Mouse (Mus musculus) activated CD4-positive, CD25-positive, alpha-beta regulatory T cell, adult 4 months (primary cell): ENCODE measurements around the gene Rassf10. TPM values are rescaled to one million over a fixed set of nuclear protein-coding genes. Genes with fewer than 3 reads are reported as not detected.
"Not testable (repeated sequence)": the region's sequence is repeated elsewhere in the genome, so short reads cannot be mapped to it uniquely, and the experiment has no call there.

Experiments
- ATAC-seq: one replicate; pipeline ENCODE4 v1.8.0; 2017
- polyA plus RNA-seq, 2 experiments: library from polyadenylated mRNA; unstranded; fragments of 100-300 nt; shearing (Covaris generic); gene quantifications; one replicate each; pipeline ENCODE4 v1.2.1; 2017

Gene Rassf10
- not detected for polyA plus RNA-seq

GRCm38 (mm10) chr7:112953777-112954291 is at the start of gene Rassf10:
TSS of gene Rassf10 (plus strand) at chr7:112953962.
- no peak for ATAC-seq

DNA sequence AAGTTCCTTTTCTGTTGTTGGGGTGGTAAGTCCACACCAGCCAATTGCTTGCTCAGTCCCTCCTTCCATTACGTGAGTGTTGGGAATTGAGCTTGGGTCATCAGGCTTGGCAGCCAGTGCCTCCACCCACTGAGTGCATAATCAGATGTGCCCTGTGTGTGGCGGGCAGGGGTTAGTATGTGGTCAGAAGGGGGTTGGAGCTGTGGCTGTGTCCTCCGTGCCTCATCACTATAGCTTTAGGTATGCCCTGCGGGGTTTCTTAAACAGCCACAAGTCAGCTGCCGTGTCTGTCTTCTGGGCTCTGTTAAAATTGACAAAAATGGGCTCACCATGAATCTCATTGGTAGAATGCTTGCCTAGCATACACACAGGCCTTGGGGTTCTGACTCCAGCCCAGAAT is 46.9 kb upstream of the Rassf10 start:
- ATAC-seq, result no peak

DNA sequence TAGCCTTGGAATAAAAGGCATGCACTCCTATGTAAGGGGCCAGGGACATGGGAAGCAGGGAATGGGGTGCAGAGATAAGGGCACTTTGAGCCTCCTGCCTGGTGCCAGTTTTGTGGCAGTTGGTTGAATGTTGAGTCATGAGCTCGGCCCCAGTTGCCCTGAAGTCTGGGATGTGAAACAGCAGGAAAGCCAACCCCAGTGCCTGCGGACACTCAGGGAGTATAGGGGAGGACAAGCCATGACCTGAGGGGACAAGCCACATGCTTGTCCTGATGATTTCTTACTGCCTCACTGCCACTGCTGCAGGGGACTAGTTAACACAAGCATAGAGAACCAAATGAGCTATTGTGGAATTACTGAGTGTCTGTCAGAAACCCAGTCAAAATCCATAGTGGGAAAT is 46.3 kb upstream of the Rassf10 start:
- no peak for ATAC-seq

- no peak for ATAC-seq
Measured at GRCm38 (mm10) chr7:112909164-112909563, 44.6 kb upstream of the Rassf10 start.

GRCm38 (mm10) chr7:112912969-112913368 is 40.8 kb upstream of the Rassf10 start:
- ATAC-seq, result no peak

- no peak for ATAC-seq
Measured at GRCm38 (mm10) chr7:112915571-112915970, 38.2 kb upstream of the Rassf10 start.

DNA sequence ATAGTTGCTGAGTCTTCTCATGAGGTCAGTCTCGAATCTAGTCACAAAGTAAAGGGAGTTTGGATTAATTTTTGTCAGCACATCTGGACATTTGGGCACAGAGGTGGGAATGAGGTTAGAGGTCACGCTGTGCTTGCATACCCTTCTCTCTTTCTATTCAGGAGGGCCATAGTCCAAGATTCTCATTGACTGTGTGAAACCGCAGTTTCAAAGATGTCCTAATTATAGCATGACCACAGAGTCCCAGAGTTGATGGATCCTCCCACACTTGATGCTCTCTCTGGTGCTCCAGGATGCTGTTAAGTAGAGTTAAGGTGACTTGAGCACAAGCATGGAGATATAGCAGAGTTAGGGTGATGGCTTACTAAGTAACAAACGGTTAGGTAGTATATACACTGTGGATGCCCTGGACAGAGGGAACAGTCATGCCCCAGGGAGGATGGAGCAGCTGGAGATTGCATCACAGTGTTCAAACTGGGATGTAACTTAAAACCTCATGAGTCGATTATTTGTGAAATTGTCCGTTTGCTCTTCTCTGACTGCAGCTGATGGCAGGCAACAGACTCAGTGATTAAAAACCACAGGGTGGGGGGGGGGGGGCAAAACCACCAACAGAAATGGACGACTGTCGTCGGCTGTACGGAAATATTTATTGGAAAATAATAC is 36.0 kb upstream of the Rassf10 start:
- ATAC-seq, result no peak

DNA sequence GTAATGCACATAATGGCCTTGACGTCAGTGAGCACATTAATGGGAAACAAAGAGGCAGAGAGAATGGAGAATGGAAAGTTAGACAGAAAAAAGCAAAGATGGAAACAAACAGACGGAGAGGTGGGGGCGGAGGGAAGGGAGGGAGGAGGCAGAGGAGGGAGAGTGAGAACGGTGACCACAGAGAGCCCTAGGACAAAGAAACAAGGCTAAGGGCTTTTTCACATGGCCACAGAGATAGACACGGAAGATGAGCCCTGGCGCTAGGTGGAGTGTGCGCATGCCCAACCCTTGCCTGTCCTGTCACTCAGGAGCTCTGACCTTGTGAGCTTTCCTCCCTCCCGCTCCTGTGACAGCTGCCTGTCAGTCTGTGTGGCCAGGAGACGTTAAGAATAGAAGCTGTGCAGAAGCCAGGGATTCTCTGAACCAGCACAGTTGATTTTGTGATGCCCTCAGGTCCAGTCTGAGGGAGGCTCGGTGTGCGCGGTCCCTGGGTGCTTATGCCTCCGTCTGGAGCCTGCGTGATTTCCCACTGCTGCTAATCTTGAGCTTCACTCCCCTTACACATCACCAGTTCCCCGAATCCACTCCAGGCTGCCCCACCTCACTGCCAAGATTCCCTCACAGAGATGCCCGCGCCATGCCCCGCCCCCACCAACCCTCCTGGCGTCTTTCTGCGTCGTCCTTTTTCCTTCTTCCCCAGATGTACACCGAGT is 35.3 kb upstream of the Rassf10 start:
- peak; percentile 49 for ATAC-seq

DNA sequence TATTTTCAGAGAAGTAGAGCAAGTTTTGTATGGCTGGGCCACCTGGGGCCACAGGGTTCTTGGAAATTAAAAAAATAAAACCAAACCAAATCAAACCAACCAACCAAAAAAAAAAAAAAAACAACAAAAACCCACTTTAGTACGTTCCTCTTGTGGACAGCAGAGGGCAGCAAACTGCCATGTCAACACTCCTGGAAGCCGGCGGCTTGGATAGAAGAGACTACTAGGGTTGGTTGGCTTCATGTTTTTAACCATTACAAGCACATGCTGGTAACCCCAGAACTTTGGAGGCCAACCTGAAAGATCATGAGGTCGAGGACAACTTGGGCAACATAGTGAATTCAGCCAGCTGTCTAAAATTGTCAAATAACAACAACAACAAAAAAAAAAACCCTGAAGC is 33.9 kb upstream of the Rassf10 start:
- no peak for ATAC-seq

DNA sequence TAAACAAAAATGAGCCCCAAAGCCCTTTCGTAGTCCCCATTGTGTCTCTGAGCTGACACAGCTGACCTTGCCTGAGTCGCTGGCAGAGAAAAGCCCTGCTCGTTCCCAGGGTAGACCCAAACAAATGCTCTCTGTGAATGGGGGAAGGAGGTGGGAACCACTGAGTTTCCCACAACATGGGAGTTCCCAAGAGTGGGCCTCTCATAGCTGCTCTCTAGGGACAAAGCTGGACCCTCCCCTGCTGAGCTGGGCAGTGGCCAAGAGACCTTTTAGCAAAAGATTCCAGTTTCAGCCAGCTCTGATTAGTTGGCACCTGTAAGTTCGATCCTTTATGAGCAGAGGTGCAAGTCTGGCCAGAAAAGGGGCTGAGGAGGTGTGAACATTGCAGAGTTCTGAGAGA is 31.0 kb upstream of the Rassf10 start:
- no peak for ATAC-seq

GRCm38 (mm10) chr7:112923712-112924111 is 30.1 kb upstream of the Rassf10 start:
- ATAC-seq, result no peak

- no peak for ATAC-seq
Measured at GRCm38 (mm10) chr7:112930669-112931068, 23.1 kb upstream of the Rassf10 start.

- not testable (repeated sequence) for ATAC-seq
Measured at GRCm38 (mm10) chr7:112935876-112936275, 17.9 kb upstream of the Rassf10 start.

DNA sequence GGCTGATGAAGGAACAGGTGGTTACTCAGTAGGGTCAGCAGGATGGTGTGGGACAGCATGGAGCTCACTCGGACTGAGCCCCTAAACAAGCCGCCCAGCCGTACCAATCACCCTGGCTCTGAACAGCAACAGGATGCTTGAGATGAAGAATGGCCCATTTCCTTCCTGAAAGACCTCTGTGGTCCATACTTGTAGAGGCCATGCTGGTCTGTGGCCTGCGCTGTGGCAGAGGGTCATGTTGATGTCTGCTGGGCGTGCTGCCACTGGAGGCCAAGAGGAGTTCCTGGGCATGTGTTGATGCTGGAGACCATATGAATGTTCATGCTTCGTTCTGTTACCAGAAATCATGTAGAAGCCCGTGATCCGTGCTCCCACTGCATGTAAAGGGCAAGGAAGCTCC is 16.7 kb upstream of the Rassf10 start:
- no peak for ATAC-seq

DNA sequence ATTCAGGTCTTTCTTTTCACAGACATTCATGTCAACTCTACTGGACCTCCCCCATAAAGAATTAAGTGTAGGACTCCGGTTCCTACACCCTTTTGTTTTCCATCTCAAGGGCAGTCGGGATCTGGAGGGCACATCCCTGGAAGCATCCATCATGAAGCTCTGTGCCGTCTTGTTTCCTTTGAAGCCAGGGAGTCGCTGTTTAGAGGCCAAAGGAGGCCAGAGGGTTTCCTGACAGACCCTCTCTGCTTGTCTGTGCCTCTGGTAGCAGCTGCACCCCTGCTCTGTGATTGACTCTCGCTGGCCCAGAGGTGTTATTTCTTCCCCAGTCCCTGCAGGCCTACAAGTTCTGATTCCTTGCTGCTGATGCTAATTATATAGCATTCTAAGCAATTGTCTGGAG is 14.8 kb upstream of the Rassf10 start:
- ATAC-seq, result no peak

DNA sequence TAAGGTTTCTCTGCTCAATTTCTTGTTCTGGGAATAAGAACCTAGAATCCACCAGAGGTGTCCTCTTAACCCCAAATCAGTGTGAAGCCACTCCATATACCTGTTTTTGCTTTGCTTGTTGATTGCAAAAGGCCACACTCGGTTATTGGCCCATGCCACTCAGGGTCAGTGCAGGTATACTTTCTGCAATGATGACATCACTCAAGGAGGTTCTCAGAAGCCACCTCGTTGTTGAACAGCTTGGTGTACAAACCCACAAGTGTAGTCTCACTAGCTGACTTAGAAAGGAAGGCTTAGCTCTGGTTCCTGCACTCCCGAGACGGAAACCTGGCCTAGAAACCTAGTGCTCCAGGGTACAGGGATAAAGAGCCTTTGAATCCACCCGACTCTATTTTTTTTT is 11.2 kb upstream of the Rassf10 start:
- ATAC-seq, result no peak

DNA sequence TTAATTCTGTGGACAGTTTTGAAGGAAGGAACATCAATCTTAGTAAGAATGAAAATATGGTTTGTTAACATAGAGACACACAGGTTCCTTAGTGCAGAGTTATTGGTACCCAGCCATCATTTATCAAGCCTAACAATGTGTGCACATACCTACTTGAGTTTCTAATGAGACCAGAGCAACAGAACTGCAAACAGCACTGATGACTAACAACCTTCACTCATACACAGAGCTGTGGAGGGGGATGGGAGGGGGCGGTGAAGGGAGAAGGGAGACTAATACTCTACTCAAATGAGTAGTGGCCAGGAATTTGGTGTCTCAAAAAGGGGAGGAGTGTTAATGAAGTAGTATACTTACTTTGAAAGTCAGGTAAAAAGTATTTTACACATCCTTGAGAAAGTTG is 10.7 kb upstream of the Rassf10 start:
- ATAC-seq, result no peak

DNA sequence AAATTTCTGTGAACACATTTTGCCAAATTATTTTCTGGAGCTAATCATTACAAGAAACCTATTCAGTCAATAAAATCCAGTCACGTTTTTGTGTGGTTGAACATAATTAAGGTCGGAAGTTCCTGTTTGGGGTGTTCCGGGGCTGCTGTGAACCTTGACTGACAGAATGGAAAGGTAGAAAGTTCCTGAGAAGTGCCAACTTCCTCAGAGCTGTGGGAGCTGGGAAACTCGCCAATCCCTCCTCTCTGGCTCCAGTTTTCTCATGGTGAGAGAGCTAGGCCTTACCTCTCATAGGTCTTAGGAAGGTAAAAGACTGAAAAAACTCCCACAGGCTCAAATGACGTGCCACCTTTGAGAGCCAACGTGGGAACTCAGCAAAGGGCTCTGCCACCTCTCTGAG is 7.1 kb upstream of the Rassf10 start:
- ATAC-seq, result no peak

GRCm38 (mm10) chr7:112954351-112955102 is 765 bp downstream of the Rassf10 start:
- ATAC-seq, result no peak

- ATAC-seq, result no peak
Measured at GRCm38 (mm10) chr7:112955103-112955827, 1.5 kb downstream of the Rassf10 start.

- no peak for ATAC-seq
Measured at GRCm38 (mm10) chr7:112955955-112956354, 2.2 kb downstream of the Rassf10 start.

DNA sequence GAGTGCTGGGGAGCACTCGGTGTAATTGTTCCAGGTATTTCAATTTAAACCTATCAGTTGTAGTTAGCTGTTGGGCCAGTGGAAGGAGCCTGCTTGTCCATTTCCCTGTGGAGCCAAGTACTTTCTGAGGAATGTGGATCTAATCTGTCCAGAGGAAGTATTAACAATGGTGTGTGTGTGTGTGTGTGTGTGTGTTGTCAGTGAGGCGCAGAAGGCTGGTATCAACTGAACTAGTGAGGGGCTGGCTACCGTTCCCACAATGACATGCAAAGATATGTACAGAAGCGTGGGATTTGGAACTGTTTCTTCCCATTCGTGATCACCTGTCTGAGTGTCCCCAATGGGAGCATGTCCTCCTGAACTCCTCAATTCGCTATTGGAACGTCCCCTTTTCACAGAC is 3.2 kb downstream of the Rassf10 start:
- no peak for ATAC-seq

DNA sequence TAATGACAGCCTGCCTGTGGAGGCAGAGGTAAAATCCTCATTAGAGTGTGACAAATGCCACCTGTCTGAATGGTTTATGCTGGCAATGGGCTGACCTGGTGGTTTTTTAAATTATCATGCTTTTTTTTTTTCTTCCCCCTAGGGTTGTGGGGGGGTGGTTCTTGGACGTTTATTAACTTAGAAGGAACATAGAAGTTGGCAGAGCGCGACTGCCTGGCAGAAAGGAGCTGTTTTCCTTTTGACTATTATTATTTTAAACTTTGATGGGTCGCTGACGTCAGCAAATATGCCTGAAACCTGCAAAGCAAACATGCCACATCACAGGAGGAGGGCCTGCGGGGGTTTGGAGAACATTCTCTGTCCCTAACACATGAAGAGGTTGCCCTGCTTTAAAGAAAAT is 3.9 kb downstream of the Rassf10 start:
- no peak for ATAC-seq
